Mouse (Mus musculus): Measurements from ENCODE around the gene Cdadc1.

Gene Cdadc1

DNA sequence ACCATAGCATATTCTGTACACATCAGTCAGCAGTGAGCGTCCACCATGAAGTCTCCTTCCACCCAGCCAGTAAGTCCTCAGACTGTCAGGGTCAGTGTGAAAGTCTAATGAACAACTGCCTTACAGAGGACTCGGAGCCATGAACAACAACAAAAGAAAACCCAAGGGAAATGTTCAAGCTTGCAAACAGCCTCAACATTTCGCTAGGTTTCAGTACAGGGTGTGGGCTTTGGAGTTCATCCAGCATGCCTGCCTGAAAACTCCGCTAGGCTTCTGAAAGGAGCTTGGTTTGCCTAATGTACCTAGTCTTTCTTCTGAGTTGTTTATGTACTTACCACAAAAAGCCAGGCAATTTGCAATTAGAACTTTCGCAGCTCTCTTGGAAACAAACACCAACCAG lies 53.8 kb downstream of the Cdadc1 start:
- no peak for DNase-seq (ENCODE audit: low spot score)

DNA sequence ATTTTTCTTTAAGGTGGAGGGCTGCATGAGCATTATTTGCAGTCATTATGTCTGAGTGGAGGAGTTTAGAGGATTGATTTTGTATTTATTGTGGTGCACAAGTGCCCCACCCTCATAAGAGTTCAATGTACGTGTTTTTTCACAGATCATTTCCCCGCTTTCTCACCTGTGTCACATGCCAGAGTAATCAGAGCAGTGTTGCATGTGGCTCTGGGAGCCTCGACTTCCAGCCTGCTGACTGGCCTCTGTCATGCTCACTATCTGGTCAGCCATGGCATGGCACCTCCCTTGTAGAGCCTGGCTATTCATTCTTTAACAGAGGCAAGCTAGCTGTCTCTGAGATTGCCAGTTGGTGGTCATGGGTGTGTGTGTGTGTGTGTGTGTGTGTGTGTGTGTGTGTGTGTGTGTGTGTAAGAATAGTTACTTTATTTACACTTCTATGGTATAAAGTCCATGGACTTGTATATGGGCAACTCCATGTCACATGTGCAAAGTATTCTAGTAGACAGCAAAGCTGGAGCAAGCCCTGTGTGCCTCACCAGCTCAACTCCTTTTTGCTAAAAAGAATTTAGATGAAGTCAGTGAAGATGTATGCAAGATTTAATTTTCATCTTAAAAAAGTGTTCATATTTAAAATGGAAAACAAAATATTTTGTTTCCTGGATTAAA lies 54.5 kb downstream of the Cdadc1 start:
- DNase-seq (ENCODE audit: low spot score), result no peak

DNA sequence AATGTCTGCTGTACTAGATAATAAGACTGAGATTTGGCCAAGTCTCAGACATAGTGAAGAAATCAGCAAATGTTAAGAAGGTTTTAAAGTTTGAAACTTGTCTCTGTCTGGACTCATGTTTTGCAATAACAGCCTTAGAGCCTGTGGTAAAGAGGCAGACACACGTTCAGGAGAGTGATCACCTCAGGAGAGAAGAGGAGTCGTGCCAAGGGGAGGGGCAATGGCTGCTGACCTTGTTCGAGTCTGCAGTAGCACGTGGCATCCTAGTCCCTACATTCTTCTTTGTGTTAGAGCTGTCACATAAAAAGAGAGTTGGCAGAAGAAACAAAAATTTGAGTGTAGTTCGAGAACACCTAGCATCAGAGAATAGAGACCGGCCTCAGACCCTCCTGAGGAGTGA lies 57.0 kb downstream of the Cdadc1 start:
- no peak for DNase-seq (ENCODE audit: low spot score)

DNA sequence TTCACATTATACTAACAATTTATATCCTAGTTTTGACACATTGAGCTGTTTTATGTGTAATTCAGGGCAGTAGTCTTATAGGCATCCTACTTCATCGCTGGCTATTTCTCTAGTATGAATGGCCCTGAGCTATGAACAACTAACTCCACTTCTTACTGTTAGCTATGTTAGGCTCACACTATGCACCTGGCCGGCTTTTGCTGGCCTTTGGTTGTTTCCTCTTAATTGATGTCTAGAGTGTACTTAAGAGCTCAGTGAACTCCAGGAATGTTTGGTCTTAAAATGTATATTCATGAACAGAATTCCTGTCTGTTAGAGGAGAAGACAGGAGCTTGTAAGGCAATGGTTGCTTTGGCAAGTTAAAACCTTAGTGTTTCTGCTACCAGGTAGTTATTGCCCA lies 57.5 kb downstream of the Cdadc1 start:
- no peak for DNase-seq (ENCODE audit: low spot score)

DNA sequence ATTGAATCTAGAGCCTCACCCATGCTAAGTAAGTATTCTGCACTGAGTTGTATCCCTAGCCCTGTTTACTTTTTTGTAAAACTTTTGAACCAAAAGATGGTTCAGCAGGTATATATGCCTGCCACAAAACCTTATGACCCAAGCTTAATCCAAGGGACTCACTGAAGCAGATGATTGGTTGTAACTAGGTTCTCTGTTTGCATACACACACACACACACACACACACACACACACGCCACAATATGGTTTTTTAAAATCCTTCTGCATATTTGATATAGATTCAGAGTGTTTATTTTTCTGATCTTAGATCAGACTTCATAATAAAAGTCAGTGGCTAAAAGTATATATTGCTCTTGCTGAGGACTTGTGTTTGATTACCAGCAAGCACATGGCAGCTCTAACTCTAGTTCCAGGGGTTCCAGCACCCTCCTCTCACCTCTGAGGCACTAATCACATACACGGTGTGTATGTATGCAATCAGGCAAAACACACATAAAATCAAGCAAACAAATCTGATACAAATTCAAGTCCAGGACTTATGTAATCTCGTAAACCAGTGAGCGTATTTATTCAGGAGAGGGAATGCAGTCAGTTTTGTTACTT lies 59.8 kb downstream of the Cdadc1 start:
- no peak for DNase-seq (ENCODE audit: low spot score)

DNA sequence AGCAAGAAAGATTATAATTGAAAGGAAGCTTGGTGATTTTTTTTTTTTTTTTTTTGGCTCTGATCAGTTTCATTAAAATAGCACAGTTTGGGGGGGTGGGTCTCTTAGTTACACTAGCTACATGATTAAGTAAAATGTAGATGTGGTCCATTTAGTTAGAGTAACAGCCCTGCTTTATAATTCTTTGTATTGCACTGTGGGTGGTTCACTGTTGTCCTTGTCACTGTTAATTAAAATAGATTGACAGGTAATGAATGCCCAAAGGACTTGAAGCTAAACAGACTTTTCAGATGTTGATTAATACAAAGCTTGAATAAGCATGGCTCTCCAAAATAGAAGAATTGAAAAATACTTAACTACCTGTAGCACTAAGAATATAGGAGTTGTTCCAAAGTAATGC lies 63.9 kb downstream of the Cdadc1 start:
- DNase-seq (ENCODE audit: low spot score), result no peak

DNA sequence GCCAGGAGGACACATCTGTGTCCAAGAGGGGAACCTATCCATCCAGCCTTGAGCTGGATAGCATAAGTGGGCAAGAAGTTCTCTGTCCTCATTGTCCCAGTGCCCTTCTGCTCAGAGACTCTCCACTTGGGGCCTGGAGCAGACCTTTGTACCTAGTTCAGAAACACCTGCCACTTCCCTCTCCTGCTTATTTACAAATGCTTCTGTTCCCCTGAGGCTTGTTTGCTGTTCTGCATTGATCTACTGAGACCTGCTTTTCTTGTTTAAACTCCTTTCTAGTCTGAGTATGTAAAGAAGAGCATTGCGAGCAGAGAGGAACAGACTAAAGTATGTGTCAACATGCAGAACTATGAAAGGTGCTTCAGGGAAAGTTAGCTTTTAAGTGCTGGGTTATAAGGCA lies 64.8 kb downstream of the Cdadc1 start:
- no peak for DNase-seq (ENCODE audit: low spot score)

DNA sequence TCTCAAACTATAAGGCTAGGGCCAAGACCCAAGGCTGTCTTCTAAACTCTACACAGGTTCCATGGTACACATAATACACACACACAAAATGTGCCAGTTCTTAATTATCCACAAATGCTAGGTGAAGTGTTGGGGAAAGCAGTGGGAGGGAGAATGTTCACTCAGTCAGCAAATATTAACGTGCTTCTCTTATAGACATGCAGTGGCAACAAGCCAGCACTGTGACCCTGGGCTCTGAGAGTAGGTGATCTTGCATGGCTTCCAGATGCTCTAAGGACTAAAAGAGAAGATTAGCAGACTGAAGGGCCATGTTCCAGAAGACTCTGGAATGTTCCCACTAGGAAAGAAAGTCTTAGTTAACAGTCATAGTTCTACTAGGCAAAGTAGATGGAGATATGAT lies 67.0 kb downstream of the Cdadc1 start:
- DNase-seq (ENCODE audit: low spot score), result no peak

DNA sequence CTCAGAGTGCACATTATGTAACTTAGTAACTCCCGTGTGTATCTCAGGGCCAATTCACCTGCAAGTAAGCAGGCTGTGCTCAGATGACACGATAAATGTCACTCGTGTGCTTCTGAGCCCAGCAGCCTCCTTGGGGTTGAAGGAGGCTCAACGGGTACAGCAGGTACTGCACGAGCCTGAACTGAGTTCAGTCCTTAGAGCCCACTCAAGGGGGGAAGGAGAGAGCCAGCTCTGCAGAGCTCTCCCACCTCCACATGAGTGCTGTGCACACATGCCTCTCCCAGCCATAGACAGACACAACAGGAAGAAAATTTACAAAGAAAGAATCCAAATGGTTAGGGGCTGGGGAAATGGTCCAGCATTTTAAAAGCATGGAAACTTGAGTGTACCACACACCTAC lies 71.9 kb downstream of the Cdadc1 start:
- no peak for DNase-seq (ENCODE audit: low spot score)

DNA sequence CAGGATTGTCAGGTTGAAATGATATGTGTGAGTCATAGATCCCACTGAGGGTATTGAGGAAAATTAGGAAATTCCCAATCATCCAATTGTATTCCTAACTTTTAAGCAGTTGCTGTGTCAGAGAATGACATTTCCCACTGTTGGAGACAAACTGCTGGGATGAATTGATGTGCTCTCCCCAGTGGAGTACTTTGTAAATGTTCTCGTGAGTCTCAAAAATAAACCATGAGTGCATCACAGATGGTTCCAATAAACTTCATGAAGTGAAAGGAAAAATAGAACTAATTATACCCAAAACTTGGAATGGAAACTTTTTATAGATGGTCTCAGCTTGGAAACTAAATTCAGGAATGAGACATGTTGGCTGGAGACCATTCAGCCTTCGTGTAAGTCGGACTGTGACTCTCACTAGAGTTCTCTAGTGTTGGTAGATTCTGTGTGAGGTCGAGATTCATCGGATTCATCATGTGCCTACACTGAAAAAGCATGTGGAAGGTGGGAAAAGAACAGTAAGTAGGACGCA lies 83.8 kb downstream of the Cdadc1 start:
- DNase-seq (ENCODE audit: low spot score), result no peak

Measured in embryo, embryonic 10 days (tissue).